Mouse (Mus musculus): ENCODE results near the gene Rpgrip1. TPM values are rescaled to one million over a fixed set of nuclear protein-coding genes. Genes with fewer than 3 reads are reported as not detected.
A peak's percentile ranks its signal among the peaks of the same experiment; 100 is the strongest.

Rpgrip1 gene
- polyA plus RNA-seq, 1 experiment from 2014 or later = 32.6 TPM

- Histone ChIP-seq H3K9ac (ENCODE audit: low read length) (peak overlapping the region; percentile 80), H3K36me3 (ENCODE audit: control insufficient read depth, insufficient read depth, low read length) (no peaks in the 10 kb centered on the region), H3K4me3 (ENCODE audit: control insufficient read depth in 1 of 2, insufficient read depth in 1 of 2, low read depth in 1 of 2, low read length in 2 of 2) (peak overlapping the region; percentile 62 to 64), H3K9me3 (ENCODE audit: control insufficient read depth, low read length) (no peaks in the 10 kb centered on the region), H3K4me2 (ENCODE audit: low read length) (peak overlapping the region; percentile 100), H3K27ac (replicated peaks in 1 of 2; ENCODE audit: control insufficient read depth in 1 of 2, insufficient read depth in 1 of 2, low read depth in 2 of 2, low read length in 2 of 2) (peak overlapping the region; percentile 34 to 61; a peak in 2 of 4 replicates), H3K4me1 (ENCODE audit: control insufficient read depth in 2 of 2, insufficient read depth in 2 of 2, low read length in 2 of 2) (0 out of 4 replicates have a peak, but pooled peaks cover 0 to 3% of the 10 kb centered on the region in 2 experiments), H3K27me3 (ENCODE audit: control insufficient read depth, insufficient read depth, low read length) (no peaks in the 10 kb centered on the region)
- WGBS = under 1% methylated on average over 38 of the region's 38 CpGs
- peak; percentile 70 for ATAC-seq (ENCODE audit: insufficient number of reproducible peaks, insufficient read depth, low FRiP score, low read depth)
These were observed 8.5 kb downstream of the Rpgrip1 start for GRCm38 (mm10) chr14:52118823-52119608.

GRCm38 (mm10) chr14:52120169-52120568 is 9.7 kb downstream of the Rpgrip1 start:
- Histone ChIP-seq H3K27ac (replicated peaks in 1 of 2; ENCODE audit: control insufficient read depth in 1 of 2, insufficient read depth in 1 of 2, low read depth in 2 of 2, low read length in 2 of 2) (no peak overlapping the region), H3K4me3 (ENCODE audit: control insufficient read depth in 1 of 2, insufficient read depth in 1 of 2, low read depth in 1 of 2, low read length in 2 of 2) (no peak overlapping the region), H3K4me1 (ENCODE audit: control insufficient read depth in 2 of 2, insufficient read depth in 2 of 2, low read length in 2 of 2) (0 out of 4 replicates have a peak, but pooled peaks cover 0 to 3% of the 10 kb centered on the region in 2 experiments), H3K9ac (ENCODE audit: low read length) (no peak overlapping the region), H3K36me3 (ENCODE audit: control insufficient read depth, insufficient read depth, low read length) (no peaks in the 10 kb centered on the region), H3K27me3 (ENCODE audit: control insufficient read depth, insufficient read depth, low read length) (no peaks in the 10 kb centered on the region), H3K9me3 (ENCODE audit: control insufficient read depth, low read length) (no peaks in the 10 kb centered on the region), H3K4me2 (ENCODE audit: low read length) (peak overlapping the region; percentile 100; the same call in 1 of the 2 replicates)
- no peak for ATAC-seq (ENCODE audit: insufficient number of reproducible peaks, insufficient read depth, low FRiP score, low read depth)
- 61% methylated on average over 7 of the region's 7 CpGs for WGBS

GRCm38 (mm10) chr14:52123918-52124317 is 13.4 kb downstream of the Rpgrip1 start:
- no peak overlapping the region for H3K4me3 ChIP-seq (ENCODE audit: control insufficient read depth in 1 of 2, insufficient read depth in 1 of 2, low read depth in 1 of 2, low read length in 2 of 2)
- H3K9ac ChIP-seq (ENCODE audit: low read length) = no peak overlapping the region
- no peak overlapping the region for H3K27ac ChIP-seq (replicated peaks in 1 of 2; ENCODE audit: control insufficient read depth in 1 of 2, insufficient read depth in 1 of 2, low read depth in 2 of 2, low read length in 2 of 2)
- 19% methylated on average over 4 of the region's 4 CpGs for WGBS
- ATAC-seq (ENCODE audit: insufficient number of reproducible peaks, insufficient read depth, low FRiP score, low read depth) = no peak
- no peaks in the 10 kb centered on the region for H3K27me3 ChIP-seq (ENCODE audit: control insufficient read depth, insufficient read depth, low read length)
- 0 out of 4 replicates have a peak, but pooled peaks cover 0 to 1% of the 10 kb centered on the region in 2 experiments for H3K4me1 ChIP-seq (ENCODE audit: control insufficient read depth in 2 of 2, insufficient read depth in 2 of 2, low read length in 2 of 2)
- H3K9me3 ChIP-seq (ENCODE audit: control insufficient read depth, low read length) = no peaks in the 10 kb centered on the region
- H3K4me2 ChIP-seq (ENCODE audit: low read length) = no peak overlapping the region
- no peaks in the 10 kb centered on the region for H3K36me3 ChIP-seq (ENCODE audit: control insufficient read depth, insufficient read depth, low read length)

- Histone ChIP-seq H3K4me1 (ENCODE audit: control insufficient read depth in 2 of 2, insufficient read depth in 2 of 2, low read length in 2 of 2) (no peaks in the 10 kb centered on the region), H3K9ac (ENCODE audit: low read length) (no peak overlapping the region), H3K4me3 (ENCODE audit: control insufficient read depth in 1 of 2, insufficient read depth in 1 of 2, low read depth in 1 of 2, low read length in 2 of 2) (no peak overlapping the region), H3K36me3 (ENCODE audit: control insufficient read depth, insufficient read depth, low read length) (no peaks in the 10 kb centered on the region), H3K27ac (replicated peaks in 1 of 2; ENCODE audit: control insufficient read depth in 1 of 2, insufficient read depth in 1 of 2, low read depth in 2 of 2, low read length in 2 of 2) (no peak overlapping the region), H3K9me3 (ENCODE audit: control insufficient read depth, low read length) (no peaks in the 10 kb centered on the region), H3K4me2 (ENCODE audit: low read length) (no peak overlapping the region), H3K27me3 (ENCODE audit: control insufficient read depth, insufficient read depth, low read length) (no peaks in the 10 kb centered on the region)
- 98% methylated on average over 3 of the region's 3 CpGs for WGBS
- ATAC-seq (ENCODE audit: insufficient number of reproducible peaks, insufficient read depth, low FRiP score, low read depth) = no peak
These were observed 14.1 kb downstream of the Rpgrip1 start for GRCm38 (mm10) chr14:52124636-52125035.

- 65% methylated on average over 5 of the region's 5 CpGs for WGBS
- no peak overlapping the region for H3K27ac ChIP-seq (replicated peaks in 1 of 2; ENCODE audit: control insufficient read depth in 1 of 2, insufficient read depth in 1 of 2, low read depth in 2 of 2, low read length in 2 of 2)
- H3K4me2 ChIP-seq (ENCODE audit: low read length) = no peak overlapping the region
- H3K27me3 ChIP-seq (ENCODE audit: control insufficient read depth, insufficient read depth, low read length) = no peaks in the 10 kb centered on the region
- no peak for ATAC-seq (ENCODE audit: insufficient number of reproducible peaks, insufficient read depth, low FRiP score, low read depth)
- no peak overlapping the region for H3K9ac ChIP-seq (ENCODE audit: low read length)
- H3K4me3 ChIP-seq (ENCODE audit: control insufficient read depth in 1 of 2, insufficient read depth in 1 of 2, low read depth in 1 of 2, low read length in 2 of 2) = no peak overlapping the region
- H3K4me1 ChIP-seq (ENCODE audit: control insufficient read depth in 2 of 2, insufficient read depth in 2 of 2, low read length in 2 of 2) = no peaks in the 10 kb centered on the region
- H3K9me3 ChIP-seq (ENCODE audit: control insufficient read depth, low read length) = no peaks in the 10 kb centered on the region
- H3K36me3 ChIP-seq (ENCODE audit: control insufficient read depth, insufficient read depth, low read length) = no peaks in the 10 kb centered on the region
These were observed 23.1 kb downstream of the Rpgrip1 start for GRCm38 (mm10) chr14:52133584-52133983.

- 31% methylated on average over 19 of the region's 19 CpGs for WGBS
- Histone ChIP-seq H3K4me2 (ENCODE audit: low read length) (peak overlapping the region; percentile 63), H3K36me3 (ENCODE audit: control insufficient read depth, insufficient read depth, low read length) (no peaks in the 10 kb centered on the region), H3K4me1 (ENCODE audit: control insufficient read depth in 2 of 2, insufficient read depth in 2 of 2, low read length in 2 of 2) (peaks cover 13 to 14% of the 10 kb centered on the region in 2 experiments), H3K27me3 (ENCODE audit: control insufficient read depth, insufficient read depth, low read length) (no peaks in the 10 kb centered on the region), H3K9ac (ENCODE audit: low read length) (no peak overlapping the region; the same call in 1 of the 2 replicates), H3K9me3 (ENCODE audit: control insufficient read depth, low read length) (no peaks in the 10 kb centered on the region), H3K4me3 (ENCODE audit: control insufficient read depth in 1 of 2, insufficient read depth in 1 of 2, low read depth in 1 of 2, low read length in 2 of 2) (peak overlapping the region; percentile 29), H3K27ac (replicated peaks in 1 of 2; ENCODE audit: control insufficient read depth in 1 of 2, insufficient read depth in 1 of 2, low read depth in 2 of 2, low read length in 2 of 2) (0 out of 4 replicates have a peak overlapping the region, but pooled peaks of 1 of the 2 experiments have one; percentile 9)
- ATAC-seq (ENCODE audit: insufficient number of reproducible peaks, insufficient read depth, low FRiP score, low read depth) = peak; percentile 46; the same call in 1 of the 2 replicates
These were observed 30.3 kb downstream of the Rpgrip1 start for GRCm38 (mm10) chr14:52140577-52141444.

- no peak overlapping the region for H3K27ac ChIP-seq (replicated peaks in 1 of 2; ENCODE audit: control insufficient read depth in 1 of 2, insufficient read depth in 1 of 2, low read depth in 2 of 2, low read length in 2 of 2)
- no peak for ATAC-seq (ENCODE audit: insufficient number of reproducible peaks, insufficient read depth, low FRiP score, low read depth)
These were observed 31.1 kb downstream of the Rpgrip1 start for GRCm38 (mm10) chr14:52141445-52142127.

More at GRCm38 (mm10) chr14:52141445-52142127, 31.1 kb downstream of the Rpgrip1 start:
- Histone ChIP-seq H3K4me3 (ENCODE audit: control insufficient read depth in 1 of 2, insufficient read depth in 1 of 2, low read depth in 1 of 2, low read length in 2 of 2) (peak overlapping the region in 1 of 2 experiments; percentile 29; a peak in 1 of 4 replicates), H3K27me3 (ENCODE audit: control insufficient read depth, insufficient read depth, low read length) (no peaks in the 10 kb centered on the region), H3K9me3 (ENCODE audit: control insufficient read depth, low read length) (no peaks in the 10 kb centered on the region), H3K36me3 (ENCODE audit: control insufficient read depth, insufficient read depth, low read length) (no peaks in the 10 kb centered on the region), H3K4me2 (ENCODE audit: low read length) (peak overlapping the region; percentile 63), H3K4me1 (ENCODE audit: control insufficient read depth in 2 of 2, insufficient read depth in 2 of 2, low read length in 2 of 2) (peaks cover 13 to 14% of the 10 kb centered on the region in 2 experiments), H3K9ac (ENCODE audit: low read length) (no peak overlapping the region)
- WGBS = 65% methylated on average over 16 of the region's 16 CpGs
